ENCODE assay signal across 24 mouse cellular contexts in the genomic region with DNA sequence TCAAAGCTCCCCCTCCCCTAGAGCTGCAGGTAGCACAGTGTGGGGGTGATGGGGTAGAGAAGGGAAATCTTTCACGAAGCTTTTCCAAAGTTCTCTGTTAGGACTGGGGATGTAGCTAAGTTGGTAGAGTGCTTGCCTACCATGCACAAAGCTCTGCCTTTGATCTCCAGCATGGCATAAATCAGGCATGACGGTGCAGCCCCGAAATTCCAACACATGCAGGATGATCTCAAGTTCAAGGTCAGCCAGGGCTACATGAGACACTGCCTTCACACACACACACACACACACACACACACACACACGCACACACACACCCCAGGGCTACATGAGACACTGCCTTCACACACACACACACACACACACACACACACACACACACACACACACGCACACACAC.
"Had no signal": no experiment of that assay in that cellular context is flagged by ENCODE, and none has a peak within 500 bp of the region (broad histone marks: within the 10 kb centered on the region; RNA-seq: fewer than 3 reads in every experiment).

No protein-coding gene starts in this region.

- ATAC-seq: liver, embryonic 12.5 days; midbrain, embryonic 13.5 days; midbrain, embryonic 16.5 days had no signal

- H3K9ac ChIP-seq: limb, embryonic 13.5 days; liver, embryonic 12.5 days; liver, embryonic 15.5 days; lung, embryonic 15.5 days; midbrain, embryonic 13.5 days; neural tube, embryonic 13.5 days had no signal

- H3K27me3 ChIP-seq: limb, embryonic 13.5 days; liver, embryonic 12.5 days; liver, embryonic 15.5 days; lung, embryonic 15.5 days; megakaryocyte, embryonic 14.5 days; midbrain, embryonic 13.5 days; neural tube, embryonic 13.5 days had no signal

- H3K27ac ChIP-seq: kidney, postnatal 0 days; layer of hippocampus, adult 2 months; limb, embryonic 10.5 days; limb, embryonic 13.5 days; liver, embryonic 12.5 days; liver, embryonic 15.5 days; lung, embryonic 15.5 days; midbrain, embryonic 10.5 days; midbrain, embryonic 13.5 days; neural tube, embryonic 13.5 days had no signal

- H3K36me3 ChIP-seq: limb, embryonic 10.5 days; limb, embryonic 13.5 days; liver, embryonic 12.5 days; liver, embryonic 15.5 days; lung, embryonic 15.5 days; midbrain, embryonic 10.5 days; midbrain, embryonic 13.5 days; neural tube, embryonic 13.5 days had no signal

- H3K4me3 ChIP-seq: layer of hippocampus, adult 2 months; limb, embryonic 10.5 days; limb, embryonic 13.5 days; liver, embryonic 12.5 days; liver, embryonic 15.5 days; lung, embryonic 15.5 days; megakaryocyte, embryonic 14.5 days; midbrain, embryonic 10.5 days; midbrain, embryonic 13.5 days; myocyte; neural tube, embryonic 13.5 days had no signal

- H3K4me2 ChIP-seq: limb, embryonic 13.5 days; liver, embryonic 12.5 days; liver, embryonic 15.5 days; lung, embryonic 15.5 days; midbrain, embryonic 13.5 days; neural tube, embryonic 13.5 days had no signal

- H3K4me1 ChIP-seq: liver, embryonic 12.5 days; liver, embryonic 15.5 days; lung, embryonic 15.5 days; megakaryocyte, embryonic 14.5 days; midbrain, embryonic 13.5 days; neural tube, embryonic 13.5 days had no signal

- DNase-seq: kidney, postnatal 25 days; layer of hippocampus, adult 9-11 months; liver; lung, adult 18-20 months; lung, postnatal 10 days; lung, postnatal 36 days; retina, postnatal 1 day; right cerebral cortex, postnatal 25 days; thymus, adult 2 months; thymus, postnatal 14 days; thymus, postnatal 4 days had no signal

- H3K9me3 ChIP-seq: limb, embryonic 10.5 days; limb, embryonic 13.5 days; liver, embryonic 12.5 days; liver, embryonic 15.5 days; lung, embryonic 15.5 days; megakaryocyte, embryonic 14.5 days; midbrain, embryonic 10.5 days; midbrain, embryonic 13.5 days; neural tube, embryonic 13.5 days had no signal
